Mouse (Mus musculus) bone marrow, adult 2 months (tissue): ENCODE results near the gene Igf2. TPM values are rescaled to one million over a fixed set of nuclear protein-coding genes. Genes with fewer than 3 reads are reported as not detected.

ENCODE experiments used
- H3K27ac ChIP-seq: fragments of 200-500 bp; 2 replicates; pipeline ENCODE4 v1.5.1; 2012; ENCODE audit warnings: low read depth, mild to moderate bottlenecking, control low read depth, inconsistent platforms, low read length; ENCODE audit not compliant: control insufficient read depth, poor library complexity, insufficient read depth
- H3K4me1 ChIP-seq: fragments of 200-500 bp; 2 replicates; pipeline ENCODE4 v1.6.1; 2011; ENCODE audit warnings: low read length; ENCODE audit not compliant: control insufficient read depth, insufficient read depth
- H3K4me3 ChIP-seq: fragments of 200-500 bp; replicated peaks from 2 replicates; pipeline ENCODE3; 2011; ENCODE audit warnings: mild to moderate bottlenecking, low read depth, low read length, control low read depth; ENCODE audit not compliant: control insufficient read depth
- CTCF ChIP-seq: fragments of 200-500 bp; IDR thresholded peaks from 2 replicates; pipeline ENCODE4 v1.5.1; 2011; ENCODE audit warnings: low read length, control low read depth; ENCODE audit not compliant: control insufficient read depth, insufficient read depth
- POLR2A ChIP-seq: fragments of 200-500 bp; IDR thresholded peaks from 2 replicates; pipeline ENCODE4 v1.6.1; 2011; ENCODE audit warnings: low read depth, mild to moderate bottlenecking, control low read depth, low read length, borderline replicate concordance; ENCODE audit not compliant: control insufficient read depth
- WGBS: fragments of 180-500 bp; shearing (Covaris S2); methylation state at CpG from one replicate; pipeline ENCODE4 v1.1.7; 2018; 5-methylcytosine and 5-hydroxymethylcytosine counted together
- polyA plus RNA-seq: library from polyadenylated mRNA; stranded (reverse); fragments of >200 nt; gene quantifications from 2 replicates; pipeline ENCODE4 v1.2.4, GENCODE M21; 2011; ENCODE audit warnings: low replicate concordance; ENCODE audit not compliant: missing spikeins, insufficient read depth, insufficient read length

Gene Igf2
- polyA plus RNA-seq, 1 experiment = 43.1 TPM

DNA sequence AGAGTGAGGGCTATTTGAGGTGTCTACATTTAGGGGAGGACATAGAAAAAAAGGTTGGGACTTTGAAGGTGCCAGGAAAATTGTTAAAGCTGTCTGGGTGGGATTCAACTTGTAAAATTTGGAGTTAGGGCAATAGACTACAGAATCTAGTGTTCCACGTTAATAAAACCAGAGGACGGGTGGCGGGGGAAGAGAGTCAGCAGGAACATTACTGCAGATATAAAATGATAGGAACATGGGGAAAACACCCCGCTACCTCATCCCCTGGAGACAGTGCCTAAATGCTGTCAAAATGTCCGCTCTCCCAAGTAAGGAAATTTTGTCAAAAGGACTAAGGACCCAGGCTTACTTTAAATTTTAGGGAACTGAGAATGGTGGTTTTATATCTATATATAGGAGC lies 3.5 kb downstream of the Igf2 start:
- H3K27ac ChIP-seq = no peak overlapping the region
- 38% methylated on average over 5 of the region's 5 CpGs for WGBS
- no peaks in the 10 kb centered on the region for H3K4me1 ChIP-seq
- H3K4me3 ChIP-seq = no peak overlapping the region
- no peak for TF ChIP-seq CTCF
- no peak for TF ChIP-seq POLR2A

DNA sequence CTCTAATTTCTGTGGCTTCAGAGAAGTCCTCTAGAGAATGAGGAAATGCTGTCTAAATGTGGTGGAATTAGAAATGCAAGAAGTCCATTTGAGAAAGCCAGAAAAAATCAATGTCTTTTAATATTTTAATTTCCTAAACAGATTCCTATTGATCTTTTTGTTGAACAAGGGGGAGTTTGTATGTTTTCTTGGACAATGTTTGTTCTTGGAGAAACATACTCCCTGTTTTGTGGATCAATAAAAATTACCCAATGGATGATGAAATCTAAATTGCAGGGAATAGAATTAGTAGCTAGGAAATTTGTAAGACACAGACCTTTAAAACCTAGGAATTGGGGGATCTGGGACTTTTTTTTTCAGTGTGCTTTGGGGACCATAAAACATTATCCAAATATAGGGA lies 4.8 kb downstream of the Igf2 start:
- TF ChIP-seq POLR2A (no peak), CTCF (no peak)
- Histone ChIP-seq H3K27ac (no peak overlapping the region), H3K4me1 (no peaks in the 10 kb centered on the region), H3K4me3 (no peak overlapping the region)

DNA sequence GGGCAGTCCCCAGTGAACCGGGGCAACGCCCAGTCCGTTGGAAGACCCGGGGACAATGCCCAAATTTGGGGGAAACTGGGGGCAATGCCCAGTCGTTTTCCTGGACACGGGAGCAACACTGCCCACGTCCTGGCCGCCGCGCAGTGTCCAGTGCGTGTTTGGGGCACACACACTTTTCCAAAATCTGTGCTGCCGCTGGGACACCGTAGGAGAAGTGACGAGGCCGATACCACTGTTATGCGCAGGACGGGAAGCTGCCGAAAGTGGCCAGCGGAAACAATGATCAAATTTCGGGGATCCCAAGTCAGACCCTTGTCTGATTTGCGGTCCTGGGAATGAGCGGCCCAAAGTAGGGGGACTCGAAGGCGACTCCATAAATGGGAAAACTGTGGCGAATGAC lies 5.6 kb downstream of the Igf2 start:
- Histone ChIP-seq H3K27ac (no peak overlapping the region), H3K4me3 (no peak overlapping the region), H3K4me1 (no peaks in the 10 kb centered on the region)
- TF ChIP-seq CTCF = no peak
- TF ChIP-seq POLR2A = no peak
- 6% methylated on average over 25 of the region's 25 CpGs for WGBS

DNA sequence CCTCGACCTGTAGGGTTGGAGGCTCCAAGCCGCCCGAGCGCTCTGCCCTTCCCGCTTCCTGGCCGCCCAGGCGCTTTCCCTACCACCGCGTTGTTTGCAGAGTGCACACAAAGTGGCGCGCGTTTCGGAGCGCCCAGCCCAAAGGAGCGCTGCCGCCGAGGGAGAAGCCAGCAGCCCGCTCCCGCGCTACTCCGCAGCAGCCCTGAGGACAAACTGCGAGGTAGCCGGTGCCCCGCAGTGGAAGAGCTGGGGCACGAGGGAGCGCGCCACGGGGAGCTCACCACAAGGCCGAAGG lies 6.0 kb downstream of the Igf2 start:
- WGBS = 2% methylated on average over 29 of the region's 29 CpGs
- Histone ChIP-seq H3K4me1 (no peaks in the 10 kb centered on the region), H3K27ac (no peak overlapping the region), H3K4me3 (no peak overlapping the region)
- TF ChIP-seq POLR2A (no peak), CTCF (no peak)

DNA sequence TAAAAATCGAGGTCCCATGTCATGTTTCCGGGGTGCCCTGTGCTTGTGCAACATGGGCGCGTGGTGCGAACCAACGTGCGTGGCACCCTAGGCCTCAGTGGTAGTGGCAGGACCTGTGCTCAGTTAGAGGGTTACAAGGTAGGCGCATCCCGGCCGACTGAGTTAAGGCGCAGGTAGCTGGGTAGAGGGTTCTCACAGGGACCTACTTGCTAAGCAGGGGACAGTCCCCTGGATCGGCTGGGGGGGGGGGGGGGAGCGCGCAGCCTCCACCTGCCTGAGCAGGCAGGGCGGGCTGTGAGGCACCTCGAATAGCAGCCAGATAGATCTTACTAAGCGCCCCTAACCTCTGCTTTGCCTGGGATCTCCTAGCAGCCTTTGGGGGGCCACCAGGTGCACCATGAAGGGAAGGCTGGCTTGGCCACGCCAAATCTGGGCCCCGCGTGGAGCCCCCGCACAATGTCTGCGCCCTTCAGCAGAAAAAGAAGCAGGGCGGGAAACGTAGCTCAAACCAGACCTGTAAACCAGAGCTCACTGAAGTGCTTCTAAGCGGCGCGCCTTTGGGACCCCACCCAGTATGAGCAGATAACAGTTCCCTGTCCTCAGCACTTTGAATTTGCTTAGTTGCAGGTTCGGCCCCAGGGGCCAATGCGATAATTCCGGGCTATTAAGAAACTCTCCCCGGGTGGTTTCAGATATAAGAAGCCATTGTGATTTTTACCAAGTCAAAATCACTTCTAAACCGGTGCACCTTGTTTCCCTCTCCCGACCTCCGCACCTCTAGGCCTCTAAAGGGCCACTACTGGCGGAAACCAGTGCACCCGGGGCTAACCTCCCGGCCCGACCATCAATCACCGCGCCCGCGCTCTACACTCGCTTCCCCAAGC lies 6.6 kb downstream of the Igf2 start:
- no peaks in the 10 kb centered on the region for H3K4me1 ChIP-seq
- 5% methylated on average over 43 of the region's 43 CpGs for WGBS
- no peak overlapping the region for H3K27ac ChIP-seq
- TF ChIP-seq CTCF = no peak
- H3K4me3 ChIP-seq = no peak overlapping the region

DNA sequence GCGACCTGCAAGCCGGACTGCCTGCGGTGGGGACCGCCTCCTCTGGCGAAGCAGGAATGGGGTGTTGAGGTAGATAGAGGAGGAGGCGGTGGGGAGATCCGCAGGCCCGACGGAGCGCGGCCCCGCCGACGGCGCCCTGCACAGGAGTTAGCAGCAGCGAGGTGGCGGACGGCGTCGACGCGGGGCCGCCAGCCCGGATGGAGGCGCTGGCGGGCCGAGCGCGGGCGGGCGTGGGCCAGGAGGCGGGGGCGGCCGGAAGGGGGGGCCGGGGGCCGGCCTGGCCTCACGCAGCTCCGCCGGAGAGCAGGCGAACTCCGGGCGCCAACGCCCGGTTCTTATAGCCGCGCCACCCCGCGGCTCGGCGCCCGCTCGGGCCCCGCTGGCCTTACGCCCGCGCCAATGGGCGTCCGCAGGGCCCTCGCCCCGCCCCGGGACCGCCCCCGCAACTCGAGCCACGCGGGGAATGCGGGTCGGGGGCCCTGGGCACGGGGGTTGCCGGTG lies 7.4 kb downstream of the Igf2 start:
- 2% methylated on average over 70 of the region's 70 CpGs for WGBS
- Histone ChIP-seq H3K4me3 (no peak overlapping the region), H3K27ac (no peak overlapping the region), H3K4me1 (no peaks in the 10 kb centered on the region)
- TF ChIP-seq POLR2A (no peak), CTCF (no peak)

DNA sequence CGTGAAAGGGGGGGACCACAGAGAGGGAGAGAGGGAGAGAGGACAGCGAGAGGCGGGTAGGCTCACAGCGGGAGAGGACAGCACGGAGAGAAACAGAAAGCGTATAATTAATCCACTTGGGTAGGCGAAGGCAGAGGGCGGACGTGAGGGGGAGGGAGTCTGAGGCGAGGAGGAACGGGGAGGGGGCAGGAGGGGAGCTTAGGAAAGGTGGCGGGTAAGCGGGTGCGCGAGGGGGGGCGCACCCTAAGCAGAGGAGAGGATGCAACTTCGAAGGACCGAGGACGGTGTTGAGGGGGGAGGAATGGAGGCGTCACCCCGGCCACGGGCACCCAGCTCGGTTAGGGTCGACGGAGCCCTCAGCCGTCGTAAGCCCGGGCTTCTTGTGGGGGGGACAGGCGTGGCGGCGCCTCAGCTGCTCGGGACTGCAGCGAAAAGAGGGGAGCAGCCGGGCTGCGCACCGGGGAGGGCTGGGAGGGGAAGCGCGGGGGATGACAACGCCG lies 7.9 kb downstream of the Igf2 start:
- H3K4me1 ChIP-seq = no peaks in the 10 kb centered on the region
- no peak overlapping the region for H3K27ac ChIP-seq
- no peak for TF ChIP-seq POLR2A
- no peak for TF ChIP-seq CTCF
- H3K4me3 ChIP-seq = no peak overlapping the region
- under 1% methylated on average over 39 of the region's 40 CpGs for WGBS

DNA sequence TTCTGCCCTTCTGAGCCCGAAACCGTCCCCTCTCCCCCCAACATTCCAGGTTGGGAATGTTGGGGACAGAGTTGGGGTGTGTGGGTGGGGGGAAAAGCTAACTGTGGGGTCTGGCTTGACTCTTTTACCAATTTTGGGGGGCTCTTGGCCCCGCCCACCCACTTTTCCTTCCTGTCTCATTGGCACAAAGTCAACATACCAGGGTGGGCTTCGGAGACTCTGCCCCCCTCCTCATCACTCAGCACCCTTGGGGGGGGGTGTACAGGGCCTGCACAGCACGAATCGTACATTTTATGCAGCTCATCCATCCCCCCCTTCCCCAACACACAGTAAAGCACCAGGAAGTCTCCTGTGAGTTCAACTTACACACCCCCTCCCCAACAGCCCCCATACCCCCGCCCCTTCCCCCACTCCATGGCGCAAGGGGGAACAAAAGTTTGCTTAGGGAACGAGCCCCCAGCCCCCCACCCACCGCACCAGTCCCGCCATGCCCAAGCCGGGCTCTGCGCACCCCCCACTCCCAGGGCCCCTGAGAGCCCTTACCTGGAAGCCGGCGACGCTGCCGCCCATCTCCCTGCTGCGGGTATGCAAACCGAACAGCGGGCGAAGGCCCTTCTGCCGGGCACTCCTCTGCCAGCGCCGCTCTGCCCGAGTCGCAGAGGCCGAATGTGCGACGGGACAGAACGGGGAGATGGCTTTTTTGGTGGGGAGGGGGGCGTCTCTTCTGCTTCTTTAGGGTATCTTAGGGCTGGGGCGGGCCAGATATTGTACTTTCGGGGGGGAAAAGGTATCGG lies 8.6 kb downstream of the Igf2 start:
- Histone ChIP-seq H3K27ac (no peak overlapping the region), H3K4me3 (no peak overlapping the region), H3K4me1 (no peaks in the 10 kb centered on the region)
- TF ChIP-seq CTCF (no peak), POLR2A (no peak)
- 8% methylated on average over 34 of the region's 34 CpGs for WGBS
